Mouse (Mus musculus) C2C12 (cell line): ENCODE measurements around the gene Bsg.

Experiments
- CTCF ChIP-seq: IDR thresholded peaks from one replicate; pipeline ENCODE4 v1.5.1; 2011; ENCODE audit not compliant: control insufficient read depth, insufficient read depth, insufficient read length
- USF1 ChIP-seq: IDR thresholded peaks from one replicate; pipeline ENCODE4 v1.6.1; 2011; ENCODE audit warnings: low read depth, mild to moderate bottlenecking, control low read depth, moderate library complexity

DNA sequence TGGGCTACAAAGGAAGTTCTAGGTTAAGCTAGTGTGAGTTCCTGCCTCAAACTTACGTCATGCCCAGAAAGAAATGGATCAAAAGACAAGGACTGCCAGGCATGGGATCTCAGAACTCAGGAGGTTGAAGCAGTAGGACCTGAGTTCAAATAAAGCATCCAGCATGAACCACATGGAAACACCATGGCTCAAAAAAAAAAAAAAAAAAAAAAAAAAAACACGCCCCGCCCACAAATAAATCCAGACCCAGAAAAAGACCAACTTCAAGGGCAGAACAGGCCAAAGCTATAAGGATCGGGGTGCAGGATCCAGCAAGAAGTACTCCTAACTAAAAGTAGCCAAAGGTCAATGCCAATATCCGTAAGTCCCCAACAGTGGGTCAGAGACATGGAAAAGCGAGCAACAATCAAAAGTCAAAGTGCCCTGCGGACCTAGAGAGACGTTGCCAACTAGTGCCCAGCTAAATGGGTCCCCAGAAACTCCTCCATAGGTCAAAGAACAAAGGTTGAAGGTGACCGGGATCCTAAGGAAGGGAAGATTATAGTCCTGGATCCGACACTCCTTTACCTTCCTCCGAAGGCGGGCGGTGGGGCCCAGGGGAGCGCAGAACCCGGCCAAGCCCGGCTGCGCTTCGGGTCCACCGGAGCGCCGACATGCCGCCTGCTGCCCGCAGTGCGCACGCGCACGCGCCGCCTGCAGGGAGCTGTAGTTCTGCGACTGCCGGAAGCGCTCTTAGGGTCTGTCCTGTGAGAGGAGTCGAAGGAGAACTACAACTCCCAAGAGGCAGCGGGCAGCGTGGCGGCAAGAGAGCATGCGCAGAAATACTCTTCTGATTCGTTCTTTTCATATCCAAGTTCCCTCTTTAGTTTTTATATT, 41.8 kb downstream of the Bsg start, which contains the start of gene Polrmt:
- TF ChIP-seq USF1 (no peak), CTCF (no peak)
